Comparison of ENCODE assay signal across 16 mouse cellular contexts in genomic region chr12:3209163-3209562, GRCm38 (mm10).
DNase-seq lines count a peak whose midpoint lies in the region; ATAC-seq and TF ChIP-seq lines count a peak whose summit lies in the region.
"Had no signal": no experiment of that assay in that cellular context is flagged by ENCODE, and none has a peak within 500 bp of the region (broad histone marks: within the 10 kb centered on the region; RNA-seq: fewer than 3 reads in every experiment).

No protein-coding gene starts in this region.

- in situ Hi-C loops in ES-E14 (cut with MboI; ENCODE audit: low sequenced_read_pairs in 2 of 2, unreplicated experiment in 2 of 2): no loop called here

- H3K4me2 ChIP-seq in embryonic facial prominence, embryonic 11.5 days (ENCODE audit: low read depth, low read length): no peak overlapping the region
- H3K4me2 ChIP-seq in neural tube, embryonic 15.5 days: no peak overlapping the region
- H3K4me2 ChIP-seq: embryonic facial prominence, embryonic 15.5 days; liver, embryonic 11.5 days had no signal

- no peak for ATAC-seq in embryonic facial prominence, embryonic 11.5 days (replicated peaks; ENCODE audit: insufficient number of reproducible peaks, low FRiP score, low TSS enrichment, low read depth)
- ATAC-seq in megakaryocyte progenitor cell, adult 5-6 weeks (replicated peaks; ENCODE audit: poor library complexity): peak; percentile 69
- no peak for ATAC-seq in neural tube, embryonic 15.5 days (ENCODE audit: low FRiP score)
- ATAC-seq: CD4-positive, CD25-positive, alpha-beta regulatory T cell, adult 4 months; forebrain, embryonic 16.5 days had no signal

- no peaks in the 10 kb centered on the region for H3K36me3 ChIP-seq in embryonic facial prominence, embryonic 11.5 days (replicated peaks; ENCODE audit: control insufficient read depth, insufficient read depth, low read depth, low read length)
- H3K36me3 ChIP-seq in embryonic facial prominence, embryonic 10.5 days (replicated peaks): no peaks in the 10 kb centered on the region
- H3K36me3 ChIP-seq in ES-E14 (ENCODE audit: control insufficient read depth, insufficient read depth, low read length, poor library complexity, severe bottlenecking): no peaks in the 10 kb centered on the region
- H3K36me3 ChIP-seq in neural tube, embryonic 15.5 days: no peaks in the 10 kb centered on the region
- H3K36me3 ChIP-seq: embryonic facial prominence, embryonic 15.5 days had no signal

- H3K4me1 ChIP-seq in embryonic facial prominence, embryonic 11.5 days (ENCODE audit: control insufficient read depth, insufficient read depth, low read length): no peaks in the 10 kb centered on the region
- no peaks in the 10 kb centered on the region for H3K4me1 ChIP-seq in embryonic facial prominence, embryonic 10.5 days
- H3K4me1 ChIP-seq in ES-E14 (ENCODE audit: control insufficient read depth in 2 of 2, insufficient read depth in 2 of 2, low read length in 2 of 2, poor library complexity in 1 of 2): peaks cover 0 to 4% of the 10 kb centered on the region in 2 experiments; a peak in 1 of 4 replicates
- H3K4me1 ChIP-seq in neural tube, embryonic 15.5 days: no peaks in the 10 kb centered on the region
- H3K4me1 ChIP-seq: embryonic facial prominence, embryonic 15.5 days had no signal

- H3K27ac ChIP-seq in embryonic facial prominence, embryonic 11.5 days (replicated peaks; ENCODE audit: low read depth, low read length): no peak overlapping the region
- no peak overlapping the region for H3K27ac ChIP-seq in embryonic facial prominence, embryonic 10.5 days (replicated peaks)
- H3K27ac ChIP-seq in left cerebral cortex, adult 2 months: no peak overlapping the region
- no peak overlapping the region for H3K27ac ChIP-seq in ES-E14 (ENCODE audit: insufficient read depth, low read depth, low read length, poor library complexity, severe bottlenecking)
- no peak overlapping the region for H3K27ac ChIP-seq in neural tube, embryonic 15.5 days (replicated peaks)
- H3K27ac ChIP-seq: embryonic facial prominence, embryonic 15.5 days had no signal

- DNase-seq in embryonic facial prominence, embryonic 11.5 days (ENCODE audit: low spot score): peak; percentile 3
- DNase-seq in embryonic facial prominence, embryonic 10.5 days (ENCODE audit: low spot score): no peak
- no peak for DNase-seq in left cerebral cortex, adult 2 months (ENCODE audit: extremely low spot score in 1 of 2, low spot score in 2 of 2)
- no peak for DNase-seq in left cerebral cortex, postnatal 10 days (ENCODE audit: extremely low spot score in 1 of 2, low spot score in 2 of 2)
- DNase-seq in ES-E14 (ENCODE audit: low read depth, low spot score): peak; percentile 24
- DNase-seq in thymus, postnatal 14 days: no peak
- DNase-seq: cerebellum, adult 18-20 months; heart, postnatal 36 days; kidney, adult 9 months; right cerebral cortex, postnatal 25 days had no signal

- 49% methylated on average over 1 of the region's 1 CpGs for WGBS in embryonic facial prominence, embryonic 11.5 days
- WGBS in embryonic facial prominence, embryonic 10.5 days: 60% methylated on average over 1 of the region's 1 CpGs
- WGBS in neural tube, embryonic 15.5 days: 62% methylated on average over 1 of the region's 1 CpGs

- TF ChIP-seq CTCF in left cerebral cortex, adult 2 months (IDR thresholded peaks at IDR 0.05): peak; percentile 40

- H3K4me3 ChIP-seq in embryonic facial prominence, embryonic 11.5 days (ENCODE audit: low read depth, low read length): no peak overlapping the region
- no peak overlapping the region for H3K4me3 ChIP-seq in embryonic facial prominence, embryonic 10.5 days
- no peak overlapping the region for H3K4me3 ChIP-seq in left cerebral cortex, adult 2 months
- H3K4me3 ChIP-seq in ES-E14 (ENCODE audit: insufficient read depth in 1 of 2, low read depth in 1 of 2, low read length in 2 of 2, poor library complexity in 1 of 2, severe bottlenecking in 1 of 2): no peak overlapping the region
- no peak overlapping the region for H3K4me3 ChIP-seq in neural tube, embryonic 15.5 days (replicated peaks)
- H3K4me3 ChIP-seq: embryonic facial prominence, embryonic 15.5 days had no signal

- H3K9me3 ChIP-seq in embryonic facial prominence, embryonic 11.5 days (replicated peaks; ENCODE audit: control insufficient read depth, low read length): no peaks in the 10 kb centered on the region
- H3K9me3 ChIP-seq in embryonic facial prominence, embryonic 10.5 days: no peaks in the 10 kb centered on the region; the same call in 1 of the 2 replicates
- H3K9me3 ChIP-seq in ES-E14 (ENCODE audit: control insufficient read depth, insufficient read depth, low read depth, low read length): no peaks in the 10 kb centered on the region
- no peaks in the 10 kb centered on the region for H3K9me3 ChIP-seq in neural tube, embryonic 15.5 days (replicated peaks)
- H3K9me3 ChIP-seq: embryonic facial prominence, embryonic 15.5 days had no signal

- H3K9ac ChIP-seq in embryonic facial prominence, embryonic 11.5 days (replicated peaks; ENCODE audit: low read length): no peak overlapping the region
- H3K9ac ChIP-seq in ES-E14 (ENCODE audit: insufficient read depth, low read depth, low read length, poor library complexity, severe bottlenecking): no peak overlapping the region
- no peak overlapping the region for H3K9ac ChIP-seq in neural tube, embryonic 15.5 days (replicated peaks)
- H3K9ac ChIP-seq: embryonic facial prominence, embryonic 15.5 days had no signal

- no peaks in the 10 kb centered on the region for H3K27me3 ChIP-seq in embryonic facial prominence, embryonic 11.5 days (ENCODE audit: control insufficient read depth, insufficient read depth, low read length)
- no peaks in the 10 kb centered on the region for H3K27me3 ChIP-seq in embryonic facial prominence, embryonic 10.5 days (replicated peaks; ENCODE audit: low read depth, poor library complexity, severe bottlenecking)
- H3K27me3 ChIP-seq in neural tube, embryonic 15.5 days (replicated peaks): no peaks in the 10 kb centered on the region
- H3K27me3 ChIP-seq: embryonic facial prominence, embryonic 15.5 days had no signal

- intact Hi-C loops in left cerebral cortex, adult 2 months (cut with DNase I): loop anchor here (5.0 kb wide), 1 partner anchor 112 kb away; no protein-coding TSS in a partner anchor
- intact Hi-C loops in left cerebral cortex, postnatal 10 days (cut with DNase I): loop anchor here (10.0 kb wide), 1 partner anchor 114 kb away; no protein-coding TSS in a partner anchor

TF ChIP-seq in ES-E14, 5 proteins besides CTCF, POLR2A, EP300 and RAD21:
- TF ChIP-seq ZC3H11A (IDR thresholded peaks at IDR 0.05; ENCODE audit: borderline replicate concordance, low read depth, low read length) (peak; percentile 77), HCFC1 (IDR thresholded peaks at IDR 0.05; ENCODE audit: borderline replicate concordance, insufficient read depth, low read length) (no peak), ZNF384 (IDR thresholded peaks at IDR 0.05; ENCODE audit: low read depth, low read length) (no peak)
TF ChIP-seq in ES-E14: peak in this region for 1.

Comparison
In these comparisons a context has a peak if more than half of its experiments do, and no peak if none do; other contexts are left out.
1. DNase-seq: peak in embryonic facial prominence, embryonic 11.5 days (single experiment) and ES-E14 (single experiment); none in embryonic facial prominence, embryonic 10.5 days (single experiment), left cerebral cortex, adult 2 months (0 of 2), left cerebral cortex, postnatal 10 days (0 of 2) and thymus, postnatal 14 days (single experiment).